Mouse (Mus musculus): ENCODE results near the gene Zranb3.
"Not testable (repeated sequence)": the region's sequence is repeated elsewhere in the genome, so short reads cannot be mapped to it uniquely, and the experiment has no call there.

Gene Zranb3

GRCm38 (mm10) chr1:127993892-127994291 lies 109.0 kb downstream of the Zranb3 start:
- in situ Hi-C loops (cut with MboI; ENCODE audit: unreplicated experiment in 2 of 2): no loop called here

GRCm38 (mm10) chr1:127989876-127990731 lies 112.7 kb downstream of the Zranb3 start:
- in situ Hi-C loops (cut with MboI; ENCODE audit: unreplicated experiment in 2 of 2): no loop called here

GRCm38 (mm10) chr1:127989387-127989786 lies 113.5 kb downstream of the Zranb3 start:
- in situ Hi-C loops (cut with MboI; ENCODE audit: unreplicated experiment in 2 of 2): no loop called here

- in situ Hi-C loops (cut with MboI; ENCODE audit: unreplicated experiment in 2 of 2): no loop called here
Measured at GRCm38 (mm10) chr1:127988246-127988645, 114.6 kb downstream of the Zranb3 start.

GRCm38 (mm10) chr1:127985391-127985790 lies 117.5 kb downstream of the Zranb3 start:
- in situ Hi-C loops (cut with MboI; ENCODE audit: unreplicated experiment in 2 of 2): no loop called here

- in situ Hi-C loops (cut with MboI; ENCODE audit: unreplicated experiment in 2 of 2): no loop called here
Measured at GRCm38 (mm10) chr1:127983274-127983993, 119.4 kb downstream of the Zranb3 start.

GRCm38 (mm10) chr1:127982268-127982667 lies 120.6 kb downstream of the Zranb3 start:
- in situ Hi-C loops (cut with MboI; ENCODE audit: unreplicated experiment in 2 of 2): no loop called here

GRCm38 (mm10) chr1:127980911-127981559 lies 121.8 kb downstream of the Zranb3 start:
- in situ Hi-C loops (cut with MboI; ENCODE audit: unreplicated experiment in 2 of 2): no loop called here

GRCm38 (mm10) chr1:127978125-127978524 lies 124.7 kb downstream of the Zranb3 start:
- in situ Hi-C loops (cut with MboI; ENCODE audit: unreplicated experiment in 2 of 2): no loop called here

GRCm38 (mm10) chr1:127976106-127976505 lies 126.7 kb downstream of the Zranb3 start:
- in situ Hi-C loops (cut with MboI; ENCODE audit: unreplicated experiment in 2 of 2): no loop called here

- in situ Hi-C loops (cut with MboI; ENCODE audit: unreplicated experiment in 2 of 2): no loop called here
Measured at GRCm38 (mm10) chr1:127975676-127976075, 127.2 kb downstream of the Zranb3 start.

GRCm38 (mm10) chr1:127974082-127974481 lies 128.8 kb downstream of the Zranb3 start:
- in situ Hi-C loops (cut with MboI; ENCODE audit: unreplicated experiment in 2 of 2): no loop called here

GRCm38 (mm10) chr1:127970870-127971269 lies 132.0 kb downstream of the Zranb3 start:
- in situ Hi-C loops (cut with MboI; ENCODE audit: unreplicated experiment in 2 of 2): no loop called here

- in situ Hi-C loops (cut with MboI; ENCODE audit: unreplicated experiment in 2 of 2): no loop called here
Measured at GRCm38 (mm10) chr1:127963326-127963725, 139.5 kb downstream of the Zranb3 start.

- in situ Hi-C loops (cut with MboI; ENCODE audit: unreplicated experiment in 2 of 2): no loop called here
Measured at GRCm38 (mm10) chr1:127961140-127961539, 141.7 kb downstream of the Zranb3 start.

- in situ Hi-C loops (cut with MboI; ENCODE audit: unreplicated experiment in 2 of 2): no loop called here
Measured at GRCm38 (mm10) chr1:127959312-127959718, 143.5 kb downstream of the Zranb3 start.

- in situ Hi-C loops (cut with MboI; ENCODE audit: unreplicated experiment in 2 of 2): no loop called here
Measured at GRCm38 (mm10) chr1:127958801-127959200, 144.0 kb downstream of the Zranb3 start.

- in situ Hi-C loops (cut with MboI; ENCODE audit: unreplicated experiment in 2 of 2): no loop called here
Measured at GRCm38 (mm10) chr1:127956524-127956923, 146.3 kb downstream of the Zranb3 start.

- in situ Hi-C loops (cut with MboI; ENCODE audit: unreplicated experiment in 2 of 2): no loop called here
Measured at GRCm38 (mm10) chr1:127954800-127955199, 148.0 kb downstream of the Zranb3 start.

- in situ Hi-C loops (cut with MboI; ENCODE audit: unreplicated experiment in 2 of 2): not testable (repeated sequence)
Measured at GRCm38 (mm10) chr1:127954198-127954597, 148.6 kb downstream of the Zranb3 start.

GRCm38 (mm10) chr1:127952276-127952675 lies 150.6 kb downstream of the Zranb3 start:
- in situ Hi-C loops (cut with MboI; ENCODE audit: unreplicated experiment in 2 of 2): no loop called here

All from v-Abl transformed pro-B cells (cell line).